Mouse (Mus musculus) intestine, embryonic 16.5 days (tissue): Measurements from ENCODE around the gene Man1a. TPM values are rescaled to one million over a fixed set of nuclear protein-coding genes. Genes with fewer than 3 reads are reported as not detected.
A peak's percentile ranks its signal among the peaks of the same experiment; 100 is the strongest.

Experiments
- ATAC-seq: fragments of 200-750 bp; cut with Nextera tagmentation; 2 replicates; pipeline ENCODE4 v1.8.0; 2017; ENCODE audit warnings: moderate TSS enrichment, moderate library complexity
- H3K27ac ChIP-seq: fragments of 300-500 bp; sonication (generic); 2 replicates; pipeline ENCODE4 v1.5.1; 2014; ENCODE audit warnings: mild to moderate bottlenecking, low read length
- H3K27me3 ChIP-seq: fragments of 300-500 bp; sonication (generic); replicated peaks from 2 replicates; pipeline ENCODE4 v1.6.1; 2014; ENCODE audit warnings: low read length, control low read depth, mixed read lengths; ENCODE audit not compliant: control insufficient read depth, insufficient read depth
- H3K36me3 ChIP-seq: fragments of 300-500 bp; sonication (generic); 2 replicates; pipeline ENCODE4 v1.6.1; 2014; ENCODE audit warnings: low read length, control low read depth; ENCODE audit not compliant: control insufficient read depth, insufficient read depth
- H3K4me1 ChIP-seq: fragments of 300-500 bp; sonication (generic); 2 replicates; pipeline ENCODE4 v1.6.1; 2014; ENCODE audit warnings: low read length, control low read depth, mixed read lengths; ENCODE audit not compliant: control insufficient read depth, insufficient read depth
- H3K4me2 ChIP-seq: fragments of 300-500 bp; sonication (generic); 2 replicates; pipeline ENCODE4 v1.6.1; 2014; ENCODE audit warnings: low read depth, low read length, control low read depth
- H3K4me3 ChIP-seq: fragments of 300-500 bp; sonication (generic); 2 replicates; pipeline ENCODE4 v1.5.1; 2014; ENCODE audit warnings: mild to moderate bottlenecking, low read length
- H3K9ac ChIP-seq: fragments of 300-500 bp; sonication (generic); 2 replicates; pipeline ENCODE4 v1.6.1; 2014; ENCODE audit warnings: low read depth, low read length
- H3K9me3 ChIP-seq: fragments of 300-500 bp; sonication (generic); 2 replicates; pipeline ENCODE4 v1.6.1; 2016; ENCODE audit warnings: low read length, control low read depth; ENCODE audit not compliant: control insufficient read depth
- WGBS: fragments of 180-500 bp; shearing (Covaris S2); extraction: QIAGEN DNeasy Blood & Tissue Kit; methylation state at CpG from one replicate; pipeline ENCODE4 v1.1.7; 2014; 5-methylcytosine and 5-hydroxymethylcytosine counted together
- polyA plus RNA-seq: library from polyadenylated mRNA; unstranded; fragments of >200 nt; fragmentation: Nextera tagmentation; extraction: Ambion mirVana; gene quantifications from 2 replicates; pipeline ENCODE4 v1.2.1, GENCODE M21; 2015

Gene Man1a
- polyA plus RNA-seq, 1 experiment from 2014 or later = 11.2 TPM

DNA sequence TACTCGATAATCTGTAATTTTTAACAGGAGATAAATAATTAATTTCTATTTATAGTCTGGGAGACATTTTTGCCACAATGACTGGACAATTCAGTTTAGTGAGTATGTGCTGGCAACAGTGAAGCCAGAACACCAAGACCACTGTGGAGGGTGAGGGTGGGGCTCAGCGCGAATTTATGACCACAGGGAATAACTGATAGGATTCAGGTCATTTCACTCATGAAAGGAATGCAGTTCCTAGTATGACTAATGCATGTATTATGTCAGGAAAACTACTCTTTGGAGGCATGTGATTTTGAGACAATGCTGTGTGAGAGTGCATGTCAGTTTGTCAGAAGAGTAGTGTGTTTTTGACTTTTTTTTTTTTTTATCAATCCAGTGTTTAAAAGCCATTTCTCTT lies 10.9 kb upstream of the Man1a start:
- Histone ChIP-seq H3K9me3 (no peaks in the 10 kb centered on the region), H3K4me1 (no peaks in the 10 kb centered on the region), H3K27me3 (no peaks in the 10 kb centered on the region), H3K27ac (no peak overlapping the region), H3K36me3 (no peaks in the 10 kb centered on the region), H3K4me3 (no peak overlapping the region), H3K9ac (no peak overlapping the region), H3K4me2 (no peak overlapping the region)
- 0 out of 2 replicates have a peak, but pooled peaks have one; percentile 40 for ATAC-seq
- 76% methylated on average over 3 of the region's 3 CpGs for WGBS

- ATAC-seq = no peak
- no peaks in the 10 kb centered on the region for H3K4me1 ChIP-seq
- H3K4me3 ChIP-seq = no peak overlapping the region
- 84% methylated on average over 2 of the region's 2 CpGs for WGBS
- H3K9me3 ChIP-seq = no peaks in the 10 kb centered on the region
- no peaks in the 10 kb centered on the region for H3K36me3 ChIP-seq
- H3K27me3 ChIP-seq = no peaks in the 10 kb centered on the region
- H3K4me2 ChIP-seq = no peak overlapping the region
- H3K9ac ChIP-seq = no peak overlapping the region
- no peak overlapping the region for H3K27ac ChIP-seq
Observed at GRCm38 (mm10) chr10:54085073-54085472, 8.7 kb upstream of the Man1a start.

- Histone ChIP-seq H3K4me1 (peaks cover 3% of the 10 kb centered on the region; the same call in 1 of the 2 replicates), H3K4me3 (no peak overlapping the region), H3K9me3 (no peaks in the 10 kb centered on the region), H3K36me3 (no peaks in the 10 kb centered on the region), H3K27ac (no peak overlapping the region), H3K27me3 (no peaks in the 10 kb centered on the region), H3K4me2 (no peak overlapping the region), H3K9ac (no peak overlapping the region)
- no peak for ATAC-seq
- WGBS = 58% methylated on average over 3 of the region's 3 CpGs
Observed at GRCm38 (mm10) chr10:54077005-54077404, 596 bp upstream of the Man1a start.

GRCm38 (mm10) chr10:54075441-54076010 lies 883 bp downstream of the Man1a start:
- Histone ChIP-seq H3K27ac (peak overlapping the region; percentile 92), H3K9ac (peak overlapping the region; percentile 90), H3K9me3 (no peaks in the 10 kb centered on the region), H3K27me3 (no peaks in the 10 kb centered on the region), H3K4me1 (peaks cover 8% of the 10 kb centered on the region), H3K36me3 (no peaks in the 10 kb centered on the region), H3K4me3 (peak overlapping the region; percentile 95), H3K4me2 (peak overlapping the region; percentile 88)
- under 1% methylated on average over 68 of the region's 68 CpGs for WGBS
- ATAC-seq = peak; percentile 93

DNA sequence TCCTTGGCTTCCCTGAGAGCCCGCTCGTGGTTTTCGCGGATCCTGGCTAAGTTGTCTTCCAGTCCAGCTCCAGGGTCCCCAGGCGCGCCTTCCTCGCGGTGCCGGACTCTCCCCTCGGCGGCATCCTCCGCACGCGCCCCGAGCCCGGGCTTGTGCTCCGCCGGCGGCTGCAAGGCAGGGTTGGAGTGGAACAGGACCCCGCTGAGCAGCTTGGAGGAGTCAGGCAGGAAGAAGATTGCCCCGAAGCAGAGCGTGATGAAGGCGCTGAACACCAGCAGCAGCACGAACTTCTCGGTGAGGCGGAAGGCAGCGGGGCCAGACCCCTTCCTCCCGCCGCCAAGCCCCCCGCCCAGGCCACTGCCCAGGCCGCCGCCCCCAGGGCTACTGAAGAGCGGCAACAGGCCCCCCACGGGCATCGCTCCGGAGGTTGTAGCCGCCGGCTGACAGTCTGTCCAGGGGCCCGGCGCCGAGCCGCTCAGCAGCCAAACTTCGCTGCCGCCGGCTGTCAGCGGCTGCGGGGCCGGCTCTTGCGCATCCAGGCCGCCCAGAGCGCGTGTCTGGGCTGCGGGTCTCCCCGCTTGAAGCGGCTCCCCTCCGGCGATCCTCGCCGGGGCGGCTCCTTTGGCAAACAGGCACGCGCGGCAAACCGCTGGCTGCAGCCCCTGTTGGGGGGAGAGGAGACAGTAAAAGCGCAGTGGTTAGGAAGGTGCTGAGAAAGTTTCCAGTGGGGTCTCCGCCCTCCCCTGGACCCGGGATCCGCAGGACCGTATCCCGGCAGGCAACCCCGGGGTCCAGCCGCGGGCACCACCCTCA lies 1.6 kb downstream of the Man1a start:
- WGBS = under 1% methylated on average over 70 of the region's 73 CpGs
- peak; percentile 13 for ATAC-seq
- Histone ChIP-seq H3K36me3 (no peaks in the 10 kb centered on the region), H3K27ac (peak overlapping the region; percentile 92), H3K9me3 (no peaks in the 10 kb centered on the region), H3K27me3 (no peaks in the 10 kb centered on the region), H3K4me2 (peak overlapping the region; percentile 88), H3K9ac (peak overlapping the region; percentile 90), H3K4me1 (peaks cover 8% of the 10 kb centered on the region), H3K4me3 (peak overlapping the region; percentile 95)

DNA sequence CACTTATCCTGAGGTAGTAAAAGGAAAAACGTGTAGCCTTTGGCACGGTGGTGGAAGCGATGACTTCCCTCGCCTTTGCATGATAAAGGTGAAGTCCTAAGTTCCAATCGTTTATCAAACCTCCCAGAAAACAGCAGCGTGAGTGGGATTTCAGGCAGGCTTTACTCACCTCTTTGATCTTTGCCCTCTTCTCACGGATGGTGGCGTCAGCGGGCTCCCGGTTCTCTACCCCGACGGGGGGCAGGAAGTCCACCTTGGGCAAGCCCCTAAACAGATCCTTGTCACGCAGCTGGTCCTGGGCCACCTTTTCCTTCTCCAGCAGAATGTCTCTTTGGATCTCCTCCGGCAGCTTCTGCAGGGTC lies 2.2 kb downstream of the Man1a start:
- Histone ChIP-seq H3K9me3 (no peaks in the 10 kb centered on the region), H3K9ac (peak overlapping the region; percentile 90), H3K4me2 (peak overlapping the region; percentile 88), H3K27ac (peak overlapping the region; percentile 92), H3K4me3 (peak overlapping the region; percentile 95), H3K36me3 (no peaks in the 10 kb centered on the region), H3K4me1 (peaks cover 8% of the 10 kb centered on the region), H3K27me3 (no peaks in the 10 kb centered on the region)
- under 1% methylated on average over 14 of the region's 14 CpGs for WGBS
- ATAC-seq = peak; percentile 36

- Histone ChIP-seq H3K27ac (peak overlapping the region; percentile 92), H3K4me2 (peak overlapping the region; percentile 88)
- ATAC-seq = peak; percentile 80
Observed at GRCm38 (mm10) chr10:54073641-54074203, 2.7 kb downstream of the Man1a start.

GRCm38 (mm10) chr10:54072336-54072735 lies 4.1 kb downstream of the Man1a start:
- peak overlapping the region; percentile 88 for H3K4me2 ChIP-seq
- H3K36me3 ChIP-seq = no peaks in the 10 kb centered on the region
- peak overlapping the region; percentile 86 for H3K27ac ChIP-seq
- H3K4me1 ChIP-seq = peaks cover 8% of the 10 kb centered on the region
- H3K27me3 ChIP-seq = no peaks in the 10 kb centered on the region
- peak overlapping the region; percentile 65 for H3K9ac ChIP-seq
- ATAC-seq = no peak
- no peaks in the 10 kb centered on the region for H3K9me3 ChIP-seq
- H3K4me3 ChIP-seq = peak overlapping the region; percentile 95
- 89% methylated on average over 2 of the region's 2 CpGs for WGBS

More at GRCm38 (mm10) chr10:54073641-54074203, 2.7 kb downstream of the Man1a start:
- H3K9ac ChIP-seq = peak overlapping the region; percentile 90
- H3K4me1 ChIP-seq = peaks cover 8% of the 10 kb centered on the region
- WGBS = 42% methylated on average over 6 of the region's 6 CpGs
- no peaks in the 10 kb centered on the region for H3K36me3 ChIP-seq
- no peaks in the 10 kb centered on the region for H3K9me3 ChIP-seq
- no peaks in the 10 kb centered on the region for H3K27me3 ChIP-seq
- H3K4me3 ChIP-seq = peak overlapping the region; percentile 95

DNA sequence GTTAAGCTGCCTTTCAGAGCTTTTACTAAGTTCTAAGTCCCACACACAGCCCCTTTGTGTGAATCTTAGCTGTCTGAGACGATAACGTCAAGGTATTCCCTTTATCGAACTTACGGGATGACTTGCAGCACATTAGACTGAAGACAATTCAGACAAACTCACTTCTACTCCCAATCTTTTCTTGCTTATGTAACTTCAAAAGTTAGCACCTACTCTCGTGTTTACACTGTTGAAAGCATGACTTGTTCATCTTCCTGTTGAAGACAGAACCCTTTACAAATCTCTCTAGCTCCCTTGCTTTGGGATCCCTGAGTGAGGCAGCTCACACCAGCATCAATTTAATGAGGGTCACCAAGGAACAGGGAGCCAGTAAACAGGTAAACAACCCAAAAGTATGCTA lies 5.9 kb downstream of the Man1a start:
- H3K27me3 ChIP-seq = no peaks in the 10 kb centered on the region
- 83% methylated on average over 5 of the region's 5 CpGs for WGBS
- H3K27ac ChIP-seq = no peak overlapping the region
- no peak overlapping the region for H3K4me2 ChIP-seq
- H3K4me3 ChIP-seq = no peak overlapping the region
- ATAC-seq = no peak
- H3K9ac ChIP-seq = no peak overlapping the region
- H3K36me3 ChIP-seq = no peaks in the 10 kb centered on the region
- H3K9me3 ChIP-seq = no peaks in the 10 kb centered on the region
- H3K4me1 ChIP-seq = peaks cover 8% of the 10 kb centered on the region
